Mouse (Mus musculus) CH12.LX (cell line): ENCODE data around the gene Xylt1. TPM values are rescaled to one million over a fixed set of nuclear protein-coding genes. Genes with fewer than 3 reads are reported as not detected.

Source experiments
- DNase-seq: peaks from one replicate; pipeline ENCODE4 v3.0.0-alpha.2; 2013; ENCODE audit errors: extremely low read depth
- H3K27ac ChIP-seq: 2 replicates; pipeline ENCODE4 v1.5.1; 2012; ENCODE audit warnings: low read depth, mild to moderate bottlenecking, control low read depth, moderate library complexity; ENCODE audit not compliant: insufficient read depth
- H3K27me3 ChIP-seq: replicated peaks from 2 replicates; pipeline ENCODE3; 2012; ENCODE audit warnings: inconsistent platforms
- H3K36me3 ChIP-seq, 2 experiments: replicated peaks in 1 of 2; 2 replicates each; pipeline versions ENCODE3 to v1.6.1; 2012; ENCODE audit warnings: inconsistent platforms in 1 of 2, low read length in 1 of 2, mild to moderate bottlenecking in 1 of 2, mixed read lengths in 1 of 2, moderate library complexity in 1 of 2; ENCODE audit not compliant: control insufficient read depth in 1 of 2, insufficient read depth in 1 of 2
- H3K4me1 ChIP-seq, 2 experiments: 2 replicates each; pipeline ENCODE4 v1.6.1; 2012; ENCODE audit warnings: inconsistent platforms in 1 of 2, moderate library complexity in 1 of 2; ENCODE audit not compliant: insufficient read depth in 2 of 2, control insufficient read depth in 1 of 2
- H3K4me2 ChIP-seq: 2 replicates; pipeline ENCODE4 v1.6.1; 2012; ENCODE audit warnings: low read depth, mild to moderate bottlenecking, control low read depth; ENCODE audit not compliant: poor library complexity, insufficient read depth, severe bottlenecking
- H3K4me3 ChIP-seq, 3 experiments: fragments of 150-350 bp in 1 of 3; sonication (generic) in 1 of 3; replicated peaks in 1 of 3; 2 replicates each; pipeline versions ENCODE3 to v1.5.1; 2011 to 2012; ENCODE audit warnings: low read depth in 2 of 3, low read length in 2 of 3, mild to moderate bottlenecking in 2 of 3, moderate library complexity in 2 of 3, control low read depth in 1 of 3, improper control_type of control experiment in 1 of 3, inconsistent platforms in 1 of 3, mixed read lengths in 1 of 3; ENCODE audit not compliant: poor library complexity in 1 of 3
- H3K79me2 ChIP-seq: replicated peaks from 2 replicates; pipeline ENCODE4 v1.6.1; 2012; ENCODE audit warnings: mild to moderate bottlenecking, moderate library complexity; ENCODE audit not compliant: control insufficient read depth, poor library complexity, insufficient read depth, severe bottlenecking; ENCODE audit errors: extremely low read depth
- H3K9ac ChIP-seq: 2 replicates; pipeline ENCODE4 v1.6.1; 2012; ENCODE audit warnings: low read depth, mild to moderate bottlenecking, control low read depth, moderate library complexity; ENCODE audit not compliant: insufficient read depth
- H3K9me3 ChIP-seq: replicated peaks from 2 replicates; pipeline ENCODE3; 2012; ENCODE audit warnings: low read length, inconsistent platforms, mixed read lengths
- CTCF ChIP-seq, 2 experiments: IDR thresholded peaks in 1 of 2; conservative IDR thresholded peaks in 1 of 2; 2 replicates each; pipeline ENCODE4 v1.5.1; 2011 to 2012; ENCODE audit warnings: low read depth in 2 of 2, low read length in 2 of 2, improper control_type of control experiment in 1 of 2, inconsistent platforms in 1 of 2, mild to moderate bottlenecking in 1 of 2, moderate library complexity in 1 of 2
- ELF1 ChIP-seq: IDR thresholded peaks from 2 replicates; pipeline ENCODE4 v1.6.1; 2014; ENCODE audit warnings: low read depth, mild to moderate bottlenecking, inconsistent platforms, low read length, improper control_type of control experiment
- HCFC1 ChIP-seq: IDR thresholded peaks from 2 replicates; pipeline ENCODE4 v1.6.1; 2012; ENCODE audit warnings: low read depth, mild to moderate bottlenecking, inconsistent platforms, low read length, improper control_type of control experiment
- IRF4 ChIP-seq: IDR thresholded peaks from 2 replicates; pipeline ENCODE4 v1.6.1; 2014; ENCODE audit warnings: low read depth, mild to moderate bottlenecking, inconsistent platforms, low read length, improper control_type of control experiment
- MAX ChIP-seq: IDR thresholded peaks from 2 replicates; pipeline ENCODE4 v1.6.1; 2011; ENCODE audit warnings: low read length, improper control_type of control experiment
- MXI1 ChIP-seq: IDR thresholded peaks from 2 replicates; pipeline ENCODE4 v1.6.1; 2011; ENCODE audit warnings: mild to moderate bottlenecking, low read depth, low read length, improper control_type of control experiment
- POLR2A ChIP-seq: IDR thresholded peaks from 2 replicates; pipeline ENCODE4 v1.6.1; 2011; ENCODE audit warnings: low read depth, mild to moderate bottlenecking, improper control_type of control experiment, low read length
- POLR2AphosphoS2 ChIP-seq: IDR thresholded peaks from 2 replicates; pipeline ENCODE4 v1.6.1; 2011; ENCODE audit warnings: low read depth, low read length, improper control_type of control experiment
- RCOR1 ChIP-seq: conservative IDR thresholded peaks from 2 replicates; pipeline ENCODE4 v1.6.1; 2012; ENCODE audit warnings: low read depth, mild to moderate bottlenecking, inconsistent platforms, low read length, improper control_type of control experiment
- SIN3A ChIP-seq: IDR thresholded peaks from 2 replicates; pipeline ENCODE4 v1.6.1; 2012; ENCODE audit warnings: low read length, improper control_type of control experiment, inconsistent platforms
- SMC3 ChIP-seq: IDR thresholded peaks from 2 replicates; pipeline ENCODE4 v1.6.1; 2011; ENCODE audit warnings: low read depth, low read length, improper control_type of control experiment
- TCF12 ChIP-seq: IDR thresholded peaks from 2 replicates; pipeline ENCODE4 v1.6.1; 2014; ENCODE audit warnings: low read depth, mild to moderate bottlenecking, inconsistent platforms, low read length, improper control_type of control experiment
- UBTF ChIP-seq: IDR thresholded peaks from 2 replicates; pipeline ENCODE4 v1.6.1; 2012; ENCODE audit warnings: low read depth, mild to moderate bottlenecking, inconsistent platforms, low read length, improper control_type of control experiment, moderate library complexity
- ZC3H11A ChIP-seq: IDR thresholded peaks from 2 replicates; pipeline ENCODE4 v1.6.1; 2012; ENCODE audit warnings: low read depth, mild to moderate bottlenecking, inconsistent platforms, low read length, improper control_type of control experiment
- ZKSCAN1 ChIP-seq: IDR thresholded peaks from 2 replicates; pipeline ENCODE4 v1.6.1; 2012; ENCODE audit warnings: low read depth, inconsistent platforms, low read length, improper control_type of control experiment, borderline replicate concordance
- ZMIZ1 ChIP-seq: IDR thresholded peaks from 2 replicates; pipeline ENCODE4 v1.6.1; 2012; ENCODE audit warnings: low read depth, mild to moderate bottlenecking, inconsistent platforms, low read length, improper control_type of control experiment
- ZNF384 ChIP-seq: IDR thresholded peaks from 2 replicates; pipeline ENCODE4 v1.6.1; 2012; ENCODE audit warnings: low read depth, low read length, improper control_type of control experiment, inconsistent platforms
- dilution Hi-C: fragments of 300-500 bp; cut with MboI; formaldehyde crosslinking; loops from 2 replicates; pipeline ENCODE4 v1.14.3; 2020; ENCODE audit warnings: low sequenced_read_pairs; ENCODE audit not compliant: extremely low pct_unique_long_range_greater_than_20kb, extremely low pct_ligation_motif_present
- in situ Hi-C: fragments of 300-500 bp; cut with MboI; formaldehyde crosslinking; loops from 3 replicates; pipeline ENCODE4 v1.14.3; 2019; ENCODE audit warnings: low sequenced_read_pairs, low pct_ligation_motif_present, low pct_unique_long_range_greater_than_20kb, mixed read lengths
- polyA plus RNA-seq: library from polyadenylated mRNA; unstranded; fragments of >175 nt; gene quantifications from 2 replicates; pipeline ENCODE4 v1.2.1, GENCODE M21; 2012; ENCODE audit warnings: low read depth; ENCODE audit not compliant: insufficient read length
- total RNA-seq, 2 experiments: library from RNA; depleted of rRNA; stranded (reverse); fragments of 300-350 nt in 1 of 2; fragments of >200 nt in 1 of 2; gene quantifications; 2 replicates each; pipeline ENCODE4 v1.2.3; 2012 to 2014

Xylt1 gene
- total and polyA plus RNA-seq, 3 experiments: 0.38 to 0.84 (median 0.38) TPM

DNA sequence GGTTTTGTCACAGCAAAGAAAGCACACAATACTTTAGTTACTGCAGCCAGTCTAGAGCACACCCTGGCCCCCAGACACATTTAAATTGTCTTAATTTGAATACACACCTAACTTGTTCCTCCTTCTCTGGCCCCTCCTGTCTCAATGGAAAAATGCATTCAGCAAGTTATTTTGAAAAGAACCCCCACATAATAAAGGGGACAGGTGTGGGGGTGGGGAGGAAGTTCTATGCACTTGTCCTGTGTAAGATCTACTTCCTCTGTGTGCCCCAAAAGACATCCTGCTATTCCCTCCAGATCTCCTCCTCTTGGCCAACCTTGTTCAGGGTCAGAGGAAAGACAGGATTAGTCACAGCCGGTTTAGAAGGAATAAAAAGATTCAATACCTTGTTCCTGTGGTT, 135.0 kb downstream of the Xylt1 start:
- H3K79me2 ChIP-seq: no peaks in the 10 kb centered on the region
- peaks cover 0 to 15% of the 10 kb centered on the region in 2 experiments; a peak in 2 of 4 replicates for H3K4me1 ChIP-seq
- H3K4me3 ChIP-seq: no peak overlapping the region
- H3K9me3 ChIP-seq: no peaks in the 10 kb centered on the region
- dilution Hi-C loops (no loop called here), in situ Hi-C loops (no loop called here)
- H3K9ac ChIP-seq: no peak overlapping the region
- H3K36me3 ChIP-seq: no peaks in the 10 kb centered on the region
- TF ChIP-seq CTCF (conservative IDR thresholded peaks at IDR 0.05 in 1 of 2, IDR thresholded peaks at IDR 0.05 in 1 of 2; ENCODE audit: low read depth in 2 of 2, low read length in 2 of 2): no peak
- TF ChIP-seq MAX: no peak
- TF ChIP-seq ELF1: no peak
- no peak for TF ChIP-seq RCOR1
- no peak overlapping the region for H3K4me2 ChIP-seq
- H3K27ac ChIP-seq: no peak overlapping the region
- no peaks in the 10 kb centered on the region for H3K27me3 ChIP-seq
- peak; percentile 13 for DNase-seq

DNA sequence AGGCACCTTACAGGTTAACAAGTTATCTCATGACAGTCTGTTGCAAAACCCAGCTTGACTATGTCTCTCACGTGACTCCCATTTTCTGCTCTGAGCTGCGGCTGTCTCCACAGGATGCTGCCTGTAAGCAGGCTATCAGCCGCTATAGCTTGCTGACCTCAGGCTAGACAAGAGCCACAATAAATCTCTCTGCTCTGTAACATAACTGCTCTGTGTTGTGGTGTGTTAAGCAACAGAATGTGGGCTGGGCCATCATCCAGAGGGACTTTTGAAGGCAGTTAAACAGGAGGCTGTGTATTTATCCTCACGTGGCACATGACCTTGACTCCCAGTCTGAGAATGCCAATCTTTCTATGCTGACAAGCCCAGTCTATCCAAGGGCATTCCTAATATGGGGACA, 136.1 kb downstream of the Xylt1 start:
- Histone ChIP-seq H3K27me3 (no peaks in the 10 kb centered on the region), H3K4me3 (no peak overlapping the region), H3K36me3 (no peaks in the 10 kb centered on the region), H3K4me2 (no peak overlapping the region), H3K79me2 (no peaks in the 10 kb centered on the region), H3K9ac (no peak overlapping the region), H3K9me3 (peaks cover 5% of the 10 kb centered on the region), H3K27ac (no peak overlapping the region), H3K4me1 (peaks cover 0 to 17% of the 10 kb centered on the region in 2 experiments; a peak in 2 of 4 replicates)
- no peak for TF ChIP-seq SMC3
- TF ChIP-seq ZKSCAN1: no peak
- no peak for TF ChIP-seq HCFC1
- no peak for TF ChIP-seq POLR2A
- TF ChIP-seq ZMIZ1: no peak
- no peak for TF ChIP-seq IRF4
- TF ChIP-seq ZC3H11A: no peak
- TF ChIP-seq UBTF: no peak
- no peak for TF ChIP-seq ZNF384
- no peak for TF ChIP-seq MXI1
- no peak for TF ChIP-seq POLR2AphosphoS2
- no peak for TF ChIP-seq TCF12
- TF ChIP-seq SIN3A: no peak
- dilution Hi-C loops (no loop called here), in situ Hi-C loops (no loop called here)
- DNase-seq: no peak

DNA sequence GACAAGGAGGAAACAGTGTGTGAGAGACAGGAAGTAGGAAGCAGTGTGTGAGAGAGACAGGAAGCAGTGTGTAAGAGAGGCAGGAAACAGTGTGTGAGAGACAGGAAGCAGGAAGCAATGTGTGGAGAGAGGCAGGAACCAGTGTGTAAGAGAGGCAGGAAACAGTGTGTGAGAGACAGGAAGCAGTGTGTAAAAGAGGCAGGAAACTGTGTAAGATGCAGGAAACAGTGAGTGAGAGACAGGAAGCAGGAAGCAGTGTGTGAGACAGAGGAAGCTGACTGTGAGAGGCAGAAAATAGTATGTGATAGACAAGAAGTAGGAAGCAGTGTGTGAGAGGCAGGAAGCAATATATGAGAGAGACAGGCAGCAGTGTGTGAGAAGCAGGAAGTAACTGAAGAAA, 140.6 kb downstream of the Xylt1 start:
- Histone ChIP-seq H3K4me3 (no peak overlapping the region), H3K36me3 (no peaks in the 10 kb centered on the region), H3K9ac (no peak overlapping the region), H3K79me2 (no peaks in the 10 kb centered on the region), H3K4me1 (peaks cover 0 to 3% of the 10 kb centered on the region in 2 experiments; a peak in 1 of 4 replicates), H3K4me2 (no peak overlapping the region), H3K27ac (no peak overlapping the region), H3K9me3 (peaks cover 5% of the 10 kb centered on the region), H3K27me3 (no peaks in the 10 kb centered on the region)
- TF ChIP-seq ELF1: peak; percentile 55; the same call in 1 of the 2 replicates
- peak; percentile 22; the same call in 1 of the 2 replicates for TF ChIP-seq HCFC1
- TF ChIP-seq ZMIZ1: no peak
- in situ Hi-C loops: no loop called here
- no peak for DNase-seq
- dilution Hi-C loops: no loop called here
